Mouse (Mus musculus): Measurements from ENCODE around the gene Mki67. TPM values are rescaled to one million over a fixed set of nuclear protein-coding genes. Genes with fewer than 3 reads are reported as not detected.

Mki67 gene
- total RNA-seq (2017), result 396 and 444 TPM in 2 replicates

DNA sequence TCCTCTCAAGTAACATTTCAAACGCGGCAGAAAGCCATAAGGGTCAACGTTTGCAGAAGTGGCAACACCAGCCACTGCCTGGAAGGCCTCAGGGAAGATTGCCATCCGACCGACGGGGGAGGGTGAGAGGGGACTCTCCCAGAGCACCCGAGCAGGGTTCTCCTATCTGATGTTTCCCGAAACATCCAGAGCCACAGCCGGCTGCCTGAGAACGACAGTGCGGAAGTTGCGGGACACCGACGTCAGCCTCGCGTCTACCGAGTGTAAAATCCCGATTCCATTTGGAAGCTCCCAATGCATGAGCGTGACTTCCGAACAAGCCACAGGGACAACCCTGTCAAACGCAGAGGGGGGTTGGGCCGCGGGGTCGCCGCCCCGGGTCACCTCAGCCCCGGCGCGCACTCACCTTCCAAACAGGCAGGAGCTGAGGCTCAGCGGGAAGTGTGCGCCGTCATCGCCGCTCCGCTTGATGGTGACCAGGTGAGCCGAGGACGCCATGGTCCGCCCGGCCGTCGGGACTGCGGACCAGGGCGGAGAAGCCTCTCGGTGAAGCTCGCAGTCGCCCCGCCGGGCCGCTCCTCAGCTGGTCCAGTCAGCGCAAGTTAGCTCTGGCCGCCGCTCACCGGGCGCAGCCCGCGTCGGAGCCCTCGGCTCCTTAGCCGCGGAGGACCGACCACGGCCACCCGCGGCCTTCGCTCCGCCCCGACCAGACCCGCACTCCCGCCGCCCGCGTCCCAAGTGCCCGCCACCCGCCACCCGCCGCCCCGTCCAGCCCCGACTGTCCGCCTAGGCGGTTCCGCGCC, at the start of gene Mki67:
Gene Mki67 (minus strand): TSS at position 720 of the 803 bp plus-strand sequence.
- peak; percentile 40 for ATAC-seq (replicated peaks; ENCODE audit: low read depth, poor library complexity, severe bottlenecking)

DNA sequence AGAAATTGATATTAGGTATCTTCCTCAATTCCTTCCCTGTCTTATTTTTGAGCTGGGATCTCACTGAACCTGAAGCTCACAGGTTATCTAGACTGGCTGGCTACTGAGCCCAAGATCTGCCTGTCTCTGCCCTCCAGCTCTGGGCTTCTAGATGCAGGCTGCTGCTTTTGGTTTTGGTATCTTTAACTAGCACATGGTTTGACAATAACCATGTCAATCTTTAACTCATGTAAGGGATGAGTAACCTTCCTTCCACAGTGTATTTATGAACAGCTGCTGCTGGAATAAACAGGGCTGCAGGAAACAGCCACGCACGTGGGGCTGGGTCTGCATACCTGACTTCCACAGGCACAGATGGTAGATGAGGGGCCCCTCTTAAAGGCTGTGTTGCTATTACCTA, 47.1 kb upstream of the Mki67 start:
- no peak for ATAC-seq (replicated peaks; ENCODE audit: low read depth, poor library complexity, severe bottlenecking)

DNA sequence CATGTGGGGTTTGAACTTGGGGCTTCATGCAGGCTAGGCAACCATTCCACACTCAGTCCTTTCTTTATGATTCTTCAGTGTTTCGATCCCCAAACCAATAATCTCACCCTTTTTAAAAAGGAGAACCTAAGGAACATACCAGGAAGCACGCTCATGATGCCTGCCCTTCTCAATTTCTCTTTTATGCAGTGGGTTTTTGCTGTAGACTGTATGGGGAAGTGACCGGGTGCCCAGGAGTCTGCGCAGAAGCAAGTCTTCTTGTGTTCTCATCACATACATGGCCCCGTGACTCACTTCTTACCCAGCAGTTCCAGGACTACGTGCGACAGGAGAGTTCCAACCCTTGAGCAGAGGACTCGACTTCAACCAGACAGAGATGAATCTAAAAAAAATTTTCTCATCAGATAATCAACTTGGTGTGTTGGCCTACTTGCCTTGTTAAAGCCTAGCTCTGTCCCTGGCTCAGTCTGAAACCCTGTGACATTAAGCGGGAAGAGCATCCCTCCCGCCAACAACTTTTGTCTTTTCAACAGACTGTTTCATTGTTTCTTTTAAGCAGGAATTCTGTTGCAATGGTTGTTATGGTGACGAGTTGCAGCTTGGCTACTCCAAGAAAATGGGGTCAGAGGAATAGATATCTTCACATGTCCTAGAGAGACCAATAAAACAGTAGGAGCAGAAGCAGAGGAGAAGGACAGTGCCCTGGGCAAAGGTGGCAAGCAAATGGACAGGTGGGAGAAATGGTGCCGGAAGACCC, 42.8 kb upstream of the Mki67 start:
- ATAC-seq (replicated peaks; ENCODE audit: low read depth, poor library complexity, severe bottlenecking), result peak; percentile 73

DNA sequence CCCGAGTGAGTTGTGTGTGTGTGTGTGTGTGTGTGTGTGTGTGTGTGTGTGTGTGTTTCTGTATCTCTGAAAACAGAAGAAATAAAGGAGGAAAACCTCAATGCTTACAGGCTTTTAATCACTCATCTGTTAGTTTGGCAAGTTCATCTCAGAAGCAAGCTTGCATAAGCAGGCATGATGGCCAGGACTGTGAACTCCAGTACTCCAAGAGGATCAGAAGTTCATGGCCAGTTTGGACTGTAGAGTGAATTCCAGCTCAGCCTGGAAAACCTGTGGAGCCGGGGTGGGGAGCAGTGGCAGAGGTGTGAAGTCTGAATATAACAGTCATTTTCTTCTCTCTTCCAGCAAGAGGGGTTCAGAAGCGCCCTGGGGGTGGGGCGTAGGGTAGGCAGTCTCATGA, 42.0 kb upstream of the Mki67 start:
- no peak for ATAC-seq (replicated peaks; ENCODE audit: low read depth, poor library complexity, severe bottlenecking)

DNA sequence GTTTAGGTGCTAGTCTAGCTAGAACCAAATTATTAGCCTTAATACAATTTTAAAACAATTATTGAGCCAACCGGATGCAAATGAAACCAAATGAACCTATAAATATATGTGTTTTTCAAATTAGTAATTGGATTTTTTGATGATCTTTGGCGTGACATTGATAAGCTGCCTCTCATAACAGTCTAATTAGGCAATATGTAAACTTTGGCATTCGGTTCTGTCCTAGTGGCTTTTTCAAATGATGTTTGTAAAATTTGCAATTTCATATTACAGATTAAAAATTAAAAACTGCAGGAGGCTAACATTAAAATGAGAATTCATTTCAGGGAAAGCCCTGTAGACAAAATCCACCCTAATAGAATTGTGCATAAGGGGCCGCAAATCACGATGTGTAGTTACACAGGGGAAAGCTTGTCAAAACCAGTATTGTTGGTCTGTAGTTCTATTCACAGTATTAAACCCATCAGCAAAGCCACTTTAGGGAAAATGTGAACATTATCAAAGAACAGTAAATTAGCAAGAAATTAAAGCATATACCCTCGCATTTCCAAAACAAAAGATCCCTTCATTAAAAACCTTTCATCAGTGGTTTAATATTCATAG, 40.9 kb upstream of the Mki67 start:
- no peak for ATAC-seq (replicated peaks; ENCODE audit: low read depth, poor library complexity, severe bottlenecking)

DNA sequence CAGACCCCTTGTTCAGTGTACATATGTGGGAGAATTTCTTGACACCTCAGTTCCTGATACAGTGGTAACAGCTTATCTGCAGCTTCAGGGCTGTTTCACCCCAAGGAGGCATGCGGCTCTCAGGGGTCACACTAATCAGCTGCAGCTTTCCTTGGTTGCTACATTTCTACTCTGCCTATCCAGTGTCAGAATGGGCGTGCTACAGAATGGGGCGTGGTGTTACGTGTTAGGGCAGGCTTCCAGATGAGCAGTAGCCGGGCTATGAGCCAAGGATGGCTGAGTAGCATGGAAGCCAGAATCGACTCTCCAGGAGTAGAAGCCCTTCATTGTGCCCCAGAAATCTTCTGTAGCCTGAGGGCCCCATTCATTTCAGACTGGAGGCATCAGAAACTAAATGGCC, 32.8 kb upstream of the Mki67 start:
- ATAC-seq (replicated peaks; ENCODE audit: low read depth, poor library complexity, severe bottlenecking), result peak; percentile 62; the same call in 1 of the 2 replicates

DNA sequence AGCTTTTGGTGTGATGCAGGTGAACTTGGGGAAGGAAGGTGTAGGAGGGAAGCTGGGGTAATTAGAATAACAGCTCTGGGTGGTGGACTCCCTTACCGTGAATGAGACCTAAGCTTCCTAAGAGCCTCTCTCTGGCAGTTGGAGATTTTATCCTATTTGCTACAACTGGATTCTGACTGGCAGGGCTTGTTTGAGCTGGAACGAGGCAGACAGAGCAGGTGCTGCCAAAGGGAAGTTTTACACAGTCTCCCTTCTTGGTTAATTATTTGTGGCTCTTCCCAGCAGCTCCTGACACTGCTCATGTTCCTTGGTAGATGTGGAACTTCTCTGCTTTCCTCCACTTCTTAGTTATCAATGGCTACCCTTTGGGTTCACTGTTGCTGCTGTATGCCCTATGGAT, 30.9 kb upstream of the Mki67 start:
- no peak for ATAC-seq (replicated peaks; ENCODE audit: low read depth, poor library complexity, severe bottlenecking)

DNA sequence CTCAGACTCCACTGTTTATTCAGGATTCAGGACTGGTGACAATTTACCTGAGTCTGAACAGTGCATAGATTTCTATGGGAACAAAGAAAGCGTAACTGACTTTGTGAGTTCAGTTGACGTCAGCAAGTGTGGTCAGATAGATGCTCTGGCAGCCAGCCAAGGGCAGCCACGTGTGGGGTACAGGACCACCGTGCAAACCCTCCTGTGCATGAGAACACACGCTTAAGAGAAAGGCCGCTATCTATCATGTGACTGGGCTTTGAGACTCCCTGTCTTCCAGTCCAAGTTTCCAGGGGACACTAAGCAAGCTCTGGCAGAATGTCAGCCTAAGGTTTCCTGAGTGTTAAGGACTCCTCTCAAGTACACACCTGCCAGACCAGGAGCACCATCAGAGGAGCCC, 30.4 kb upstream of the Mki67 start:
- ATAC-seq (replicated peaks; ENCODE audit: low read depth, poor library complexity, severe bottlenecking), result no peak

DNA sequence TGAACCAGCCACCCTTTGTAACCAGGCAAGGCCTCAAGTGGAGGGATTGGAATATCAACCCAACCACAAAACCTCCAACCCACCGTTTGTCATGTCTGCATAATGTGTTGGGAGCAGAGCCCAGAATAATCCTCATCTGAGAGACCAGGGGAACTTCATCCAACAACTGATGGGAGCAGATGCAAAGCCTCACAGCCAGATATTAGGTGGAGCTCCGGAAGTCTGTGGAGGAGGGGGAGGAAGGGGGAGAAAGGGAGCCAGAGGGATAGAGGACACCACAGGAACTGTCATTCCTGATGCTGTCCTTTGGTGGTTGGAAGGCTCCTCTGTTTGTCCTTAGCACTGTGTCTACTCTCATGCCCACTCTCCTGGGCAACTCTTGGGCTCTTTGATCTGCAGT, 28.9 kb upstream of the Mki67 start:
- ATAC-seq (replicated peaks; ENCODE audit: low read depth, poor library complexity, severe bottlenecking), result no peak

DNA sequence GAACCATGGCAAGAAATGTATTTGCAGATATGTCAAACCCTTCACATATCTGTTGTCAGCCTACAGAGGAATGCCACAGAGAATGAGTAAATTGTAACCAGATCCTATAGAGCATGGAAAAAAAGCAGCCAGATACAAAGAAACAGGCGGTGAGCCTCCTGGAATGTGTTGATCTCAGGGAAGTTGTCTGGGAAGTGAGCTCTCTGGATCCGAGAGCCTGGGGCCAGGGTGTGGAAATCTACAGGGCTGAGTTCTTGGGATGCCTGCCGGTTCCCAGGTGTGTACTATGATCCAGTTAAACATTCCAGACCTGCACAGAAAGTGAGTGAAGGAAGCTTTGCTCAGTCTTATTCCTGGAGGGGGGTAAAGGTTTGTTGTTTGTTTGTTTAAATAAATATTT, 24.3 kb upstream of the Mki67 start:
- no peak for ATAC-seq (replicated peaks; ENCODE audit: low read depth, poor library complexity, severe bottlenecking)

DNA sequence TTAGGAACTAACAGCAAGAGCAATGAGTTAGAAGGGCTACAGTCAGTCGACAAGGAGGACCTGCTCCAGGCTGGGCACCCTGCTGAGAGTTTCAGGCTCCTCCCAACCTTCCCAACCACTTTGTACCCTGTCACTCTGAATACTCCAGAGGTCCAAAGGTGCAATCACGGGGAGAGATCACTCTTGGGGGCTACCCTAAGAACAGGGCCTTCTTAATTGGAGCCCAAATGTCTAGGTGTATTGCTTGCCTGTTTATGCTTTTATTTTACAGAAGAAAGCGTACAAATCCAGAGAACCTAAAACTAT, 20.4 kb upstream of the Mki67 start:
- no peak for ATAC-seq (replicated peaks; ENCODE audit: low read depth, poor library complexity, severe bottlenecking)

DNA sequence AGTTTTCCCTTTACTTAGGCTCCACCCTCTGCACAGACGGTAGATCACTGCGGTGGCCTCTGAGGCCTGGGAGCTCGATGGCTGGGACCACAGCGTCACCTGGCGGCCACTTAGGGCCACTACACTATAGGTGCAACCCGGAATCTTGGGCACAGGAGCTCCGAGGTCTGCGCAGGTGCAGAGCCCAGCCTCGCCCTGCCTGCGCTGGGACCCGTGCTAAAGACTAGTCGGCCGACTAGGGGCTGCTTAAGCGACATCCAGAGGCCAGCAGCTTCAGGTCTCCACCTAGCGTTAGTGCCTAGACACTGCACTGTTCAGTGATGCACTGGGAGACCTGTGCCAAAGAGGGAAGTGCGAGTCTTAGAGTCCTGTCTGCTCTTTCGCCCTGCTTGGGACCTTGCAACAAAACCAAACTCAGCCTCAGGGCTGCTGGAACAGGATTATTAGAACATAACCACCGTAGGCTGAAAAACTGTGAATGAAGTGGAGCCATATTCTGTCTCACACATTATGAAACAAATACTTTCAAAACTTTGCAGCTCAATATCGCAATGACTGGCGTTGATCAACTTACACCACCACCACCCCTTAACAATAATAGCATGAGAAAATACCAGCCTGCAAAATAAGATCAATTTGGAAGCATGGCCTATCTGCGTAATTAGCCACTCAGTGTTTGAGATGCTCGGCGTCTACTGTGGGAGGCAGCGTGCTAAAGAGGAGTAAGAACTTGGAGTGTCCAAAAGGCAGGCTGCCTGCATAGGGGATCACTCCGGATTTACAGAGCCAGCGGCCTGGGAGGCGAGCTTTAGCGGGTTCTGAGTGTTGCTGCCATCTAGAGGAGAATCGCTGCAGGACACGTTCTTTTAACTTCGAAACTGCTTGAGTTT, 19.8 kb upstream of the Mki67 start:
- ATAC-seq (replicated peaks; ENCODE audit: low read depth, poor library complexity, severe bottlenecking), result peak; percentile 94

DNA sequence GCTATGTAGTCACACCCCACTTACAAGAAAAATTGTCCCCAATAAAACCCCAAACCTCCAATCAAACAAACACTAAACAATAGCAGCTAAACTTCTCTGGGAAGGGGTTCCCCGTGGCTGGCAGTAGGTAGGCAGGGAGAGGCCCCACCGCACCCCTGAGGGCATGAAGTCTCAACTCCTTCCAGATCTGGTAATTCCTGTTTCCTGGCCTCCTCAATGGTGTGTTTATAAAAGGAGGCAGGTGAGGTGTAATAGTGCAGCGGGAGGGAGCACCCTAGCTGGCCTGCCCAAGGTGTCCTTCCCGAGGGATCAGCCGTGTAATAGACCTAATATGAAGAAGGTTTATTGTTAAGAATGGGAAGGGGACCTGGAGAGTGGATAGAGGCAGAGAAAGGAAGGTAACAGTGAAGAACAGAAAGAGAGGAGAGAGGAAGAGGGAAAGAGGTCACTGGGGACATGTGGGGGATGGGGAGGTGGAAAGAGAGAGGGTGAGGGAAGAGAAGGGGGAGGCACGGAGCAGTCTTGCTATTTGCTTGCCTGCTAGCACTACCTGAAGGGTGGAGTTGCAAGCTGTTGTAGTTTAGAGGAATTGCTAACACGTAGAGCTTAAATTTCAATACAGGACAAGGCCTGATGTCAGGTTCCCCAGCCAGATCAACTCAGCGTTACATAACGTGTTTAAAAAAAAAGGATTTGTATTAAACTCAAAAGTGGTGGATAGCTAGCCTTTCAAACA, 18.9 kb upstream of the Mki67 start:
- ATAC-seq (replicated peaks; ENCODE audit: low read depth, poor library complexity, severe bottlenecking), result no peak

DNA sequence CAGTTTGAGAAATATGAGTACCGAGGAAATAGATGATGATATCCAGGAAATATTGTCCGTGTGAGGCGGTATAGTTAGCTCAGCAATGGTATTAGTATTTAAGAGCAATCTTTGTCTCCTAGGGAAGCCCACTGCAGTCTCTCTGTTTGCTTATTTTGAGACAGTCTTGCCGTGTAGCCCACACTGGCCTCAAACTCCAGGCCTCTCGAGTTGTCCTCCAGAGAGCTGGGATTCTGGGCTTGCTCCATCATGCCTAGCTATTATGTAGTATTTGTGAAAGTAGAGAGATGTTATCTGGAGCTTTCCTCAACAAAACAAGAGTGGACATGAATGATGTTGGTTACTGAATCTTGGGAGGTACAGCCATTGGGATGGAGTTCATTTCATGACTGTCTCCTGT, 18.2 kb upstream of the Mki67 start:
- ATAC-seq (replicated peaks; ENCODE audit: low read depth, poor library complexity, severe bottlenecking), result no peak

DNA sequence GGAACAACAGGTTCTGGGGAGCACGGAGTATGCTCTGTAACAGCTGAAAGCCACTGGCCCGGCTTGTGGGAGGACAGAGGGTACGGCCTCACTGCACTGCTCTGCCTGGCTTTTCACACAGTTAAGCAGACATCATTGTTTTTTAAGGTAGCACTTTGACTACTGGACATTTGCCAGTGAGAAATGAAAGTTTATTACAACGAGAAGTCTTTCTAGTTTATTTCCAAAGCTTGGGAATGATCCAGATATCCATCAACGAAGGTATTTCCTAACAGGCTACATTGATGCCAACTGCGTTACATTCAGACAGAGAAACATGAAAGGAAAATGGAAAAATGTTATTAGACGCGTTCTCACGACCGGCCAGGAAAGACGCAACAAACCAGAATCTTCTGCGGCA, 11.9 kb upstream of the Mki67 start:
- no peak for ATAC-seq (replicated peaks; ENCODE audit: low read depth, poor library complexity, severe bottlenecking)

DNA sequence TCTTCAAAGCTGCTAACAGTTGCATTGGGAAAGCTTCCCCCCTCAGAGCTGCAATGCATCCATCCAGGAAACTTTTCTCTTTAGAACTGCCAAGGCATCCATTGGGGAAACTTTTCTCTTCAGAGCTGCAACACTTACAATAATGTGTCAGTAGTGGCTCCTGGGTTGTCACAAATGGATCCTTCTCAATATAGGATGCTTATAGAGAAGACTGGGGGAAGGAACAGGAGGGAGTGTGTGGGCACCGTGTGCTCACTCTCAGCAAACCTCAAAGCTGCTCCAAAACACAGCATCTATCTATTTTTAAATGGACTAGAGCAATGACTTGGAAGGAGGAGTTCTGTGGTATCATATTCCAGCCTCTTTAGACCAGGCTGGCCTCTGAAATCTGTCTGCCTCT, 10.5 kb upstream of the Mki67 start:
- no peak for ATAC-seq (replicated peaks; ENCODE audit: low read depth, poor library complexity, severe bottlenecking)

DNA sequence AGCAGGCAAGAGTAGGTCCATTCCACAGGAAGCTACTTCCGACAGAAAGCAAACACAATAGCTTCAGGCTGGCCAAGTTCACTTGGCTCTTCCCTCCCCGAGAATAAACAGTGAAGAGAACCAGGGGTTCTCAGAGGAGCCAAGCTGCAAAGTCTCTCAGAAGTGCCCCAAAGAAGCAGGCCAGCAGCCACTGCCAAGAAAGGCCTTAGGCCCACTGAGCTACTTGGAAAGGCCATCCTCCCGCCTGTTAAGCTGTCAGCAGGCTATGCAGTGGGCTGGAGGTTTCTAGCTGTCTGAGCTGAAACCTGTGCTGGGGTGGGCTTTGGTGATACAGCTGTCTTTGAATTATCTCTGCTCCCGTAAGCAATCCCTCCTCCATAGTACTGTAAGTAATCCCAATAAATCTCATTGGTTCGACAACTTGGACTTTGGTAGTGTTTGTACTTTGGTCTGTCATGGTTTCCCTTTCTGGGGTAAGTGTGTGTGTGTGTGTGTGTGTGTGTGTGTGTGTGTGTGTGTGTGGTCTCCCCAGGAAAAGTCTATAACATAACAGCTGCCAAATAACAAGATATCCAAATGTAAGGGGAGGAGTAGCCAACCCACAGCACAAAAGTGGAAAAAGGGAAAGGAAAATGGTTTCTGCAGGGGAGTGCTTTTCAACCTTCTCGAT, 7.6 kb upstream of the Mki67 start:
- ATAC-seq (replicated peaks; ENCODE audit: low read depth, poor library complexity, severe bottlenecking), result no peak

DNA sequence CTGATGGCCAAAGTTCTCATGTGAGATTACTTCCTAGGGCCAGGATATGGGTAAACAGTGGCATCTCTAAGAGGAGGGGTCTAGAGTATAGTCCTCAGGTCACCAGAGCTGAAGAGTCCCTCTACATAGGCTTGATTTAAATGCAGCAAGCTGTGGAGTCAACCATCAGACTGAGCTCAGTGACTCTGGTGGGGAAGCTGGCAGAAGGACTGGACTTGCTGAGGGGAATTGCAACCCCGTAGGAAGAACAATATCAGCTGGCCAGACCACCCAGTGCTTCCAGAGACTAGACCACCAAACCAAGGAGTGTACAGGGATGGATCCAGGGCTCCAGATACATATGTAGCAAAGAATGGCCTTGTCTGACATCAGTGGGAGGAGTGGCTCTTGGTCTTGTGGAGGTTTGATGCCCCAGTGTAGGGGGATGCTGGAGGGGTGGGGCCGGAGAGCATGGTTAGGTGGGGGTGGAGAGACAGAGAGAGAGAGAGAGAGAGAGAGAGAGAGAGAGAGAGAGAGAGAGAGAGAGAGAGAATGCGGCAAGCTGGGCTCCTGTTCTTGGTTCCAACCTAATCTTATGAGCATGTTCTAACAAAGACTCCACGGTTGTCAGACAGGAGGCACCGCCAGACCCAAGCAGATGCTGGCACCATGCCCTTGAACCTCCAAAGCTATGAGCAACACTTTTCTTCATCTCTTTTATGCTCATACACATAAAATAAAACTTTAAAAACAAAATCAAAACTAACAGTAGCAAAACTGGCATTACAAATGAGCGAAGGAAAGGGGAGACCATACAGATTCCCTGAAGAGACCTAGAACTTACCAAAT, 6.1 kb upstream of the Mki67 start:
- no peak; the same call in 1 of the 2 replicates for ATAC-seq (replicated peaks; ENCODE audit: low read depth, poor library complexity, severe bottlenecking)

Data from common myeloid progenitor, adult 5-6 weeks (primary cell).